Mouse (Mus musculus): ENCODE measurements around the gene Hist2h2aa2. TPM values are rescaled to one million over a fixed set of nuclear protein-coding genes. Genes with fewer than 3 reads are reported as not detected.
A peak's percentile ranks its signal among the peaks of the same experiment; 100 is the strongest.
"Not testable (repeated sequence)": the region's sequence is repeated elsewhere in the genome, so short reads cannot be mapped to it uniquely, and the experiment has no call there.

The Hist2h2aa2 gene
- total RNA-seq (2021), result 1,000 to 10,000 TPM; 1,169 to 1,327 TPM
- long read RNA-seq, experiment 1, transcript Hist2h2aa2-201 (1 exons, 528 nt), result major isoform, 22 of 22 reads
- long read RNA-seq, experiment 1, partial matches to known transcripts, result 0 of 22 reads
- long read RNA-seq, experiment 1, other reads (novel, unspliced or antisense), result 0 of 22 reads
- long read RNA-seq, experiment 2, transcript Hist2h2aa2-201 (1 exons, 528 nt), result major isoform, 24 of 24 reads
- long read RNA-seq, experiment 2, partial matches to known transcripts, result 0 of 24 reads
- long read RNA-seq, experiment 2, other reads (novel, unspliced or antisense), result 0 of 24 reads

GRCm38 (mm10) chr3:96239949-96240798, at the start of gene Hist2h2aa2:
TSS of gene Hist2h2aa2 (minus strand) at chr3:96240276.
- peak; percentile 82 to 94 for DNase-seq (ENCODE audit: low spot score in 2 of 2)

- DNase-seq (ENCODE audit: low spot score in 2 of 2), result no peak
Observed at GRCm38 (mm10) chr3:96289201-96289600, 49.1 kb upstream of the Hist2h2aa2 start.

- not testable (repeated sequence) for DNase-seq (ENCODE audit: low spot score in 2 of 2)
Observed at GRCm38 (mm10) chr3:96287334-96287733, 47.3 kb upstream of the Hist2h2aa2 start.

- no peak for DNase-seq (ENCODE audit: low spot score in 2 of 2)
Observed at GRCm38 (mm10) chr3:96284457-96284856, 44.4 kb upstream of the Hist2h2aa2 start.

- no peak for DNase-seq (ENCODE audit: low spot score in 2 of 2)
Observed at GRCm38 (mm10) chr3:96280660-96281059, 40.6 kb upstream of the Hist2h2aa2 start.

- peak; percentile 87 to 95 for DNase-seq (ENCODE audit: low spot score in 2 of 2)
Observed at GRCm38 (mm10) chr3:96277800-96278624, 37.9 kb upstream of the Hist2h2aa2 start.

GRCm38 (mm10) chr3:96277428-96277799, 37.3 kb upstream of the Hist2h2aa2 start:
- peak in 1 of 2 experiments; percentile 55 for DNase-seq (ENCODE audit: low spot score in 2 of 2)

GRCm38 (mm10) chr3:96273591-96274465, 33.8 kb upstream of the Hist2h2aa2 start:
- DNase-seq (ENCODE audit: low spot score in 2 of 2), result no peak

GRCm38 (mm10) chr3:96269511-96270474, 29.7 kb upstream of the Hist2h2aa2 start, which contains the start of gene Hist2h2bb:
TSS of gene Hist2h2bb (plus strand) at chr3:96269752.
- DNase-seq (ENCODE audit: low spot score in 2 of 2), result peak; percentile 47 to 82

GRCm38 (mm10) chr3:96268776-96269378, 28.8 kb upstream of the Hist2h2aa2 start:
- DNase-seq (ENCODE audit: low spot score in 2 of 2), result peak in 1 of 2 experiments; percentile 15

GRCm38 (mm10) chr3:96268051-96268775, 28.1 kb upstream of the Hist2h2aa2 start, which contains the start of gene Hist2h3b:
TSS of gene Hist2h3b (plus strand) at chr3:96268654.
- DNase-seq (ENCODE audit: low spot score in 2 of 2), result peak; percentile 58 to 78

- no peak for DNase-seq (ENCODE audit: low spot score in 2 of 2)
Observed at GRCm38 (mm10) chr3:96267541-96267940, 27.5 kb upstream of the Hist2h2aa2 start.

- DNase-seq (ENCODE audit: low spot score in 2 of 2), result no peak
Observed at GRCm38 (mm10) chr3:96266132-96266710, 26.1 kb upstream of the Hist2h2aa2 start.

- no peak for DNase-seq (ENCODE audit: low spot score in 2 of 2)
Observed at GRCm38 (mm10) chr3:96264404-96264949, 24.4 kb upstream of the Hist2h2aa2 start.

- peak in 1 of 2 experiments; percentile 47 for DNase-seq (ENCODE audit: low spot score in 2 of 2)
Observed at GRCm38 (mm10) chr3:96263558-96264403, 23.7 kb upstream of the Hist2h2aa2 start.

GRCm38 (mm10) chr3:96262979-96263550, 23.0 kb upstream of the Hist2h2aa2 start, which contains the start of gene Hist2h4:
TSS of gene Hist2h4 (minus strand) at chr3:96263311.
- DNase-seq (ENCODE audit: low spot score in 2 of 2), result peak; percentile 83 to 92

Measured in gastrocnemius, postnatal 4 days (tissue).